Mouse (Mus musculus) monocyte, adult 5-6 weeks (primary cell): ENCODE measurements around the gene Camta1. TPM values are rescaled to one million over a fixed set of nuclear protein-coding genes. Genes with fewer than 3 reads are reported as not detected.
A peak's percentile ranks its signal among the peaks of the same experiment; 100 is the strongest.

ENCODE experiments used
- ATAC-seq: fragments of 153-309, 156-312 bp; replicated peaks from 2 replicates; pipeline ENCODE4 v1.8.0; 2017; ENCODE audit warnings: mild to moderate bottlenecking; ENCODE audit not compliant: low TSS enrichment, insufficient number of reproducible peaks, severe bottlenecking, poor library complexity, low FRiP score
- total RNA-seq: library from RNA; stranded (forward); fragments of 200-1000, 200-491, 200-594 nt; gene quantifications from 3 replicates; pipeline ENCODE4 v1.2.3, GENCODE M21; 2017

Camta1 gene
- total RNA-seq, 1 experiment from 2014 or later: 22.1 TPM

DNA sequence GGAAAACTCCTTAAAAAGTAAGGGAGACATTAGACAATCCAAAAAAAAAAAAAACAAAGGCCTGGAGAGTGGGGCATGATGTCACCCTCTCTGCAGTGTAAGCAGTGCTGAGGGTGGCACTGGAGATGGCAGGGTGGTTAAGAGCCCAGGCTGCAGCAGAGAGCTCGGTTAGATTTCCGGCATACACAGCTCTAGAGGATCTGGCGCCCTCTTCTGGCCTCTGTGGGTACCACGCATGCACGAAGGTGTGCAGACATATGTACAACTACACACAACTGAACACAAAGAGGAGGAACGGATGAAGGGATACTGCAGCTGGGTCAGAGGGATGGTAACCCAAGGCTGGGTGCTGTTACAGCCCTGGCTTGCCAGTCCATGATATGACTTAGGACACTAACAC, 854.7 kb downstream of the Camta1 start:
- peak; percentile 33; the same call in 1 of the 2 replicates for ATAC-seq

DNA sequence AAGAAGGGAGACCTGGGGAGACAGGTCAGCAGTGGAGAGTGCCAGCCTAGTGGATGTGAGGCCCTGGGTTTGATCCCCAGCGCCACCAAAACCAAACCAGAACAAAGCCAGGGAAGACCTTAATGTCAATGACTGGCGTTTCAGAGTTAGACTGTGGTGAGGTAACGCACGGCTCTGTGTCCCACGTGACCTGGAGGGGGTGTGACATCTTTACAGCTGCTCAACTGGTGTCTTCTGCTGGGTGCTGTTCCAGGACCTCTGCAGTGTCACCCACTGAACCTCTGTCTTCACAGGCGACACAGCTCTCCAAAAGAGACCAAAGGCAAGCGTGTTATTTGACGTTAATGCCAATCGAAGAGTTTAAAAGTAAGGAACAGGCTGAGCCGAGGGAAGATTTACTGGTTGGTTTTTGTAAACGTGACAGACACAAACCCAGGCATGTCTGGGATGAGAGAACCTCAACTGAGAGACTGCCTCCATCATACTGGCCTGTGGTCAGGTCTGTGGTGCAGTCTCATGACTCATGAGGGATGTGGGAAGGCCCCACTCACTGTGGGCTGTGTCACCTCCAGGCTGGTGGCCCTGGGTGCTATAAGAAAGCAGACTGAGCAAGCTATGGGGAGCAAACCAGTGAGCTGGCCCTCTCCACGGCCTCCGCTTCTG, 855.9 kb downstream of the Camta1 start:
- peak; percentile 65; the same call in 1 of the 2 replicates for ATAC-seq

DNA sequence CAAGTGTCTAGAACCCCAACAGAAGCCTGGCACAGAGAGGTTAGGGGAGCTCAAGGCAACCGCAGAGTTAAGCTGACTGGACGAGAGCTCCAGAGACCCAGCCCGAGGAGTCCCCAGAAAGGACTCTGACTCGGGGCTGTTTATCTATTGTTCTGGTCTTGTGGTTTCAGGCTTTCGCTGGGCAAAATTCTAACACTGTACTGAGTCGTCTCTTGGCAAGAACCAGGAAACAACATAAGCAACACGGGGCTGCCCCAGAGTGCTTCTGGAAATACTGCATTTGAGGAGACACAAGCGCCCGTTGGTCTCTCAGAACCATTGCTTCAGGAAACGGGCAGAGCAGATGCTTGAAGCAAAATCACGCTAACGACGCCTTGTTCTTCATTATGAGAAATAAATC, 860.3 kb downstream of the Camta1 start:
- no peak for ATAC-seq

DNA sequence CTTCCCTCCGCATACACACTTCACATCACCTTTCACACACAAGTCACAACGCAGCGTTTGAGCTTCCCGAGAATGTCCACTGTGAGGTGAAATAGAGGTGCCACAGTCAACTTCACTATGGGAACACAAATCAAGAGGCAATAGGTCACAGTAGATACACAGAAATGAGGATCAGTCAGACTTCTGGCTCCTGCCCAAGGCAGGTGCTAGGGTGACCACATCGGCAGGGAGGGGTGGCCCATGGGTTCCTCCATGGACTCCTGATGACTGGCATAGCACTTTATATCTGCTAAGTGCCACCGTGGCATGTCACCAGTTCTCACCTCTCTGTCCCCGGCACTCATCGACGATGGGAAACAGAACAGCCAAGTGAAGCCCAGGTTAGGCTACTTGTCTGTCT, 863.0 kb downstream of the Camta1 start:
- ATAC-seq: no peak

DNA sequence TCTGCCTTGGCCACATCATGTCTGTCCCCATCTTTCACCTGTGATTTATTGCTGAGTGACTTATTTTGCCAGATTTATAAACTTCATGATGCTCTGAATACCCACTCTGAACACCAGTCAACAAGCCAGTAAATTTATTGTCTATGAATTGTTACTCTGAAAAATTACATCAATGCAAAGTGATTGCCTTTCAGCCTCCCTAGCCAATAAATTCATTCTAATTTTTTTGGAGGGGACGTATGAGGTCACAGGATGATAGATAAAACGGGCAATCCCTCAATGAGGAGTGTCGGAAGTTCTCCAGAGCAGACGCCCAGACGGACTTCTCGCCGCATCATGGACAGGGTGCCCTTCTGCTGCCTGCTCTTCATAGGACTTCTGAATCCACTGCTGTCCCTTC, 864.9 kb downstream of the Camta1 start, which contains the start of gene Uts2:
Uts2 (plus strand) TSS at position 301 of the 400 bp plus-strand sequence.
- no peak for ATAC-seq

DNA sequence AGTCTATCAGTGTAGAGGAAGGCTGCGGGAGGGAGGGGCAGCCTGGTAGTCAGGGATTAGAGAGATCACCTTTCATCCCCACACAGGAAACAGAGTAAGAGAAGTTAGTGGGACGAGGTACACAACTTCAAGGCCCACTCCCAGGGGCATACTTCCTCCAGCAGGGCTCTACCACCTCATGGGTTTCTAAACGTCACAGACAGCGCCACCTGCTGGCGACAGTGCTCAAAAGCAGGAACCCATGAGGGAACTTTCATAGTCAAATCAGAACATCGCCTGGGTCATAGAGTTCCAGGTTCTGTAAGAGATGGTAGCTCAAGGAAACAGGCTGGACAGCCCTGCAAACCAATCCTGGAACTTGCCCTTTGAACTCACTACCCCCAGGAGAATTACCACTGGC, 871.5 kb downstream of the Camta1 start:
- no peak for ATAC-seq

DNA sequence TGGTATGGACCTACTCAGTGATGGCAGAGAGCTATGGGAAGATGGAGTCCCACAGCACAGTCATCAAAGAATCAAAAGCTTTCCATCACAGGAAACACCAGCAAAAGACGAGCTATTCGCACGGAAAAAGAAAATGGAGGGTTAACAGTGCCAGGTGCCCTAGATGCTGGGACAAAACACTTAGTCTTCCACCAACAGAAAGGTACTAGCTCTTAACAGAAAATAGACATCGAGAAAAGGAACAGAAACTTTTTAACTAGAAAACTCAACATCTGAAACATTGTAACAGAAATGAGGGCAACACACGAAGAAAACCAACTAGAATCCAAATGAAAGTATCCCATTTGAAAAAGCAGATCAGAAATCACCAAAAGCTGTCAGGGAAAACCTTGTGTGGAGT, 881.5 kb downstream of the Camta1 start:
- no peak for ATAC-seq

DNA sequence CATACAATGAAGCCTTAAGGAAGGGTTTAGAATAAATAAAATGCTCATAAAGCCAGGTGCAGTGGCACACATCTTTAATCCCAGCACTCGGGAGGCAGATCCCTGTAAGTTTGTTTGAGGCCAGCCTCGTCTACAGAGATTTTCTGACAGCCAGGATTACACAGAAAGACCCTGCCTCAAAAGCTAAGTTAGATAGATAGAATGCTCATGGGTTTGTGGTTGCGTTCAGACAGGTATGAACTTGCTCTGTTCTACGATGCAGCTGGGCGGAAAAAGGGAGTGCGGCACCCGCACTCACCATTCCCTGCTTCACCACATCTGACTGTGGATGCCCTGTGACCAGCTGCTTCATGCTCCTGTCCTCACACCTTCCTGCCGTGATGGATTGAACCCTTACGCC, 882.2 kb downstream of the Camta1 start:
- ATAC-seq: no peak

DNA sequence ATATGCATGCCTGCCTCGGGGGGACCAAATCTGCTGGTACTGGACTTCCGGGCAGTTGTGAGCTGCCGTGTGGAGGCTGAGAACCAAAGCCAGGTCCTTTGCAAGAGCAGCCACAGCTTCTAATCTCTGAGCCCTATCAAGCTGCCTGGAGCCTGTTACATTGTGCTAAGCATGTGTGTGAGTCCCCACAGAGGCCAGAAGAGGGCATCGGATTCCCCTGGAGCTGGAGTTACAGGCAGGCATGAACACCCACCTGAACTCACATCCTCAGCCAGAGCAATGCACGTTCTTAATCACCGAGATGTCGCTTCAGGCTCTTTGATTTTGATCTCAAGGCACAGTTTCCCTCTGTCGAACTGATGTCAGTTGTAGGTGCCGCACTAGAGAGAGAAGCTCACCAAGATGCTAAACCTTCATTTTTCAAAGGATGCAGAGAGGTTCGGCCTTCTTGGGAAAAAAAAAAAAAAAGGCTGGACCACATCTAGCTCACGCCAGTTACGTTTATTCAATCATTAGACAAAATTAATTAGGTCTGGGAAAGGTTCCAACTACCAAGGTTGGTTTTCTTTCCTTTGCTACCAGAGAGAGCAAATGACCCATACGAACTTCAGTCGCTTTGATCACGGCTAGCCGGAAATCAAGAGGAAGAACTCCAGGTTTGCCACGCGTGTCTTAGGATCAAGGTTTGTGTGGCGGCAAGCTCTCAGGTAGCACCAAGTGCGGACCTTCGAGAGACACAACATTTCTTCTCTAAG, 883.3 kb downstream of the Camta1 start:
- no peak for ATAC-seq

DNA sequence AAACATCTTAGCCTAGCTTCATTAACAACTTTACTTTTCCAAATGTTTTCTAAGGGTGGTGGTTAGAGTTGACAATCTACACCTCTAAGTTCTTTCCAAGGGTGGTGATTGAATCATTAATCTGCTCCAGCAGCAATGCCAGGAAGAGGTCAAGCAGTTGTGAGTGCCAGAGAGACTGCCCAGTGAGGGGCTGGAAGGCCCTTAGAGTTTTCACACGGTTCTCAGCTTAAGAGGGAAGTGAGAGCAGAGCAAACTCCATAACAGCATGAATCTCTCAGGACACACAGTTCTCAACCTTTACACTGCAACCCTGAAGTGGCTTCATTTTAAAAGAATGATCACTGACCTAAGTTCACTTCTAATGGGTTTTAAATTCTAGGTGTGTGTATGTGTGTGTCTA, 886.5 kb downstream of the Camta1 start:
- ATAC-seq: no peak

DNA sequence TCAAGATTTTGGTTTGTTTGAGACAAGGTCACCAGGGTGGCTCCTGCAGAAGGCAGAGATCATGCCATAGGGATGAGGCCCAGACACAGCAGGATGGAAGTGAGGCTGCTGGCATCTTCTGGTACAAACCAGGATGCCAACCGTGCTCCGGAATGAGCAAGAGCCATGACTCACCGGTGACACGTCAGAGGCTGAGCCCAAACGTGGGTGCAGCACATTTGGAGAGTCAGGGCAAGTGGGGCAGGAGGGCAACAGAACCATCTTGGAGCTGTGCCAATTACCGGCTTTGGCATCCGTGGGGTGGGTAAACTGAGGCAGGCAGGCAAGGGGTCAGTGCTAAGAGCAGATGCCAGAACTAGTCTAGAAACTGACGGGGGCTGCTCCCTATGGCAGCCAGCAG, 888.4 kb downstream of the Camta1 start:
- no peak for ATAC-seq

DNA sequence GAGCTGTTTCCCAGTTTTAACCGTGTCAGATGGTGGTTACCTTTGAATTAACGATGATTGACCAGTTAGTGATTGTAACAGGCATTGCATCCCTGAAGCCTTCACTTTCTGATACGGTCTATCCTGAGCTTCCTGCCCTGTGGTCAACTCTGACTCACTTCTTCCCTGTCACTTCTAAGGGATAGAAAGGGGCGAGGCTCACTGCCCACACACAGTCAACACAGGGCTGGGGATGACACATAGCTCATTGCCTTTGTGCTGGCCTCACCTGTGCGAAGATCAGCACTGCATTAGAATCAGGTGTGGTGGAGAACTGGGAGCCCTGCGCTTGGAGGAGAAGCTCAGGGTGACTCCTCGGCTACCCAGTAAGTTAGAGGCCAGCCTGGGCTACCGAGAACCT, 892.7 kb downstream of the Camta1 start:
- no peak for ATAC-seq

DNA sequence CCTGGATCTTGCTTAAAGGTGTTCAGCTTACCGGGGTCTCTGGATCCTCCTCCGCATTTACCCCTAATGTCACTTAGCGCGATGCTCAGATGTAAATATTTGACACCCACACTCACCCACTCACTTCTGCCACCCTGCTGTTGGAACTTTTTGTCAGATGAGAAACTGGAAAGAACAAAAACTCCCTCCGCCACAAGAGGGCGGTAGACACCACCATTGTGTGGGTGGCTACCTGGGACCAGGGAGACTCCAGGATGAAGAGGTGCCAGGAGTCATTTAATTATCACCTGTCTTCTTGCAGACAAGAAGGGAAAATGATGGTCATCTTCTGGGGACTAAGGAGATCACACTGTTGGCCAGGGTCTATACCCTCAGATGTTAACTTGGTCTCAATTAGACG, 895.1 kb downstream of the Camta1 start:
- ATAC-seq: no peak

DNA sequence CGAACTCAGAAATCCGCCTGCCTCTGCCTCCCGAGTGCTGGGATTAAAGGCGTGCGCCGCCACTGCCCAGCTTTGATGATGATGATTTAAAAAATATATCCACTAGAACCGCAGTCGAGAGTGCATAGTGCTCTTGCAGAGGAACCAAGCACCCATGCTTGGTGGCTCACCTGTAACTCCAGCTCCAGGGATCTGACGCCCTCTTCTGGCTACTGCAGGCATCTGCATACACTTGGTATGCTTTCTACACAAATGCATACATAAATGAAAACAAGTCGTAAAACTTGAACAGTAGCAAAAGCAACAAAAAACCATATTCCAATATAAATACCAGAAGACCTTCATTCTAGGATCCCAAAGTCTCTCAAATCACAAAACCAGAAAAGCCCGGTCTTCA, 896.1 kb downstream of the Camta1 start:
- ATAC-seq: no peak

DNA sequence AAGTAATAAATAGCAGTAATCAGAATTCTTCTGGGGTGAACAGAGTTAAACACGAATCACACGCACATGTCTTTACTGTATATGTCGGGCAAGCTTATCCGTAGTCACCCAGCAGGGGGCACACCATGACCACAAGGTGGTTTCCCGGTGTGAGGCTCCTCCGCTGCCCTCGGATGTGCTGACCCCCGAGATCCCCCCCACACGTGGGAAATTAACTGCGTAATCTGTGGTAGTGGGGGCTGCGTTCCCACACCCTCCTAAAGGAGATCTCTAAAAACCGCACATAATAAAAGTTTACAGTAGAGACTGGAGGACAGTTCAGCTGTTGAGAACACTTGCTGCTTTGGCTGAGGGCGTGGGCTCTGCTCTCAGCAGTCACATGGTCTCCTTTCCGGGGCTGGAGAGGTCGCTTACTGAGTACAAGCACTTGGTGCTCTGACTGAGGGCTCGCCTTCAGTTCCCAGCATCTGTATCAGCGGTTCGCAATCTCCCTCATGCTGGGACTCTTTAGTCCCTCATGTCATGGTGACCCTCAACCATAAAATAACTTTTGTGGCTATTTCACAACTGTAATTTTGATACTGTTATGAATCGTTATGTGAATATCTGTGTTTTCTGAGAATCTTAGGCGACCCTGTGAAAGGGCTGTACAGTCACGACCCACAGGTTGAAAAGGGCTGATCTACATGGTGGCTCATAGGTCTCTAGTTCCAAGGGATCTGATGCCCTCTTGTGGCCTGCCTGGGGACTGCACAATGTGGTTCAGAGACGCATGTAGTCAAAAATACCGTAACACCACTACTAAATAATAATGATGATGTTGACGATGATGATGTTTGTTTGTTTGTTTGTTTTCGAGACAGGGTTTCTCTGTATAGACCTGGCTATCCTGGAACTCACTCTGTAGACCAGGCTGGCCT, 896.8 kb downstream of the Camta1 start:
- ATAC-seq: peak; percentile 81

DNA sequence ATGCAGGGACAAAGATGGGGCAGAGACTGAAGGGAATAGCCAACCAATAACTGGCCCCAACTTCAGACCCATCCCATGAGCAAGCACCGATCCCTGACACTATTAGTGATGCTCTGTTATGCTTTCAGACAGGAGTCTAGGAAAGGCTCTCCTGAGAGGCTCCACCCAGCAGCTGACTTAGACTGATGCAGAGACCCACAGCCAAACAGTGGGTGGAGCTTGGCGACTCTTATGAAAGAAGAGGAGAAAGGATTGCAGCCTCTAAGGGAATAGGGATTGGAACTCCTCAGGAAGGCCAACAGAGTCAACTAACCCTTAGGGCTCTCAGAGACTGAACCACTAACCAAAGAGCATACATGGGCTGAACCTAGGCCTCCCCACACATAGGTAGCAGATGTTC, 898.0 kb downstream of the Camta1 start:
- no peak for ATAC-seq

DNA sequence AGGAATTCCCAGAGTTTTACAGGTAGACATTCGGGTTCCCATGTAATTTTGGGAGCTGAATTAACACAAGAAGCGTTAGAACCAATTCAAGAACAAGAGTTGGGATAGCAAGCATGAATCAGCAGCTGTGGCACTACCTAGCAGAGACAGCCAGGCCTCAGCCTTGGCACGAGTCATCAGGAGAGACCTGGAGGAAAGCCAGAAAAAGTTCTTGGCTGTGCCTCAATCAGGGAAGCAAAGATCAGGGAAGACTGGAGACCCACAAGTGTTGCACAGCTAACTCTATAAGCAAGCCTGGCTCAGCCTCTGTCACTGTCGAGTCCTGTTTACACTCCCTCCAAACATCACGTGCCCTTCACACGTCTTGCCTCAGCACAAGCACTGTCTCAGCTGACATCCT, 899.4 kb downstream of the Camta1 start:
- ATAC-seq: no peak

DNA sequence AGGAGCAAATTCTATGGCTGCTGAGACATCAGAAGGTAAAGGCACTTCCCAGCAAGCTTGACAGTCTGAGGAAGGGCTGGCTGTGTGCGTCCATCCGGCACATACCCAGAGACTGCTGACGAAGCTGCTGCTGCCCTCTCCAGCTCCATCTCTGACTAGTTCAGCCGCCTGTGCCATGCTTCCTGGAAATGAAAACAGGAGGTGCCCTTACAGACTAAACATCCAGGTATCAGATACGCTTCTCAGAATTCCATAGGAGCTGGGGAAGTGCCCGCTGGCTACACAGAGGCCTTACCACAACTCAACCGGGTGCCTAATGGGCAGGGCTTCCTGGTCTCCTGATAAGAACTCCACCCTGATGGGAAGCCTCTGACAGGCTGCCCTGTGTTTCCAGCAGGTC, 903.1 kb downstream of the Camta1 start:
- no peak for ATAC-seq

DNA sequence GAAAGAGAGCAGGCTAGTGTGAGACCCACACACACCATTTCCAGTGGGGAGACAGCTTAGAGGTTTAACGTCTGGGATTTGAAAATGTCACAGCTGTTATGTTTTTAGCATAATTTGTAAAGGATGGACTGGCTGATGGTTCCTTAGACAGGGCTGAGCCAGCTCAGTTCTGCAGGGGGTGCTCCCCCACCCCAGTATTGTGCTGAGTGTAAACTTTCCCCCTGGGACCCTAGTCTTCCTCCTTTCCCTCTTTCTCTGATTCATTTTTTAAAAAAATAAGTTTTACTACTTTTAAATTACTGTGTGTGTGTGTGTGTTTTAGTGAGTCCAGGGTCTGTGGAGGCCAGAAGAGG, 904.6 kb downstream of the Camta1 start:
- ATAC-seq: no peak
